Mouse (Mus musculus): ENCODE data around the gene Lsm14b. TPM values are rescaled to one million over a fixed set of nuclear protein-coding genes. Genes with fewer than 3 reads are reported as not detected.

Gene Lsm14b
- total and polyA plus RNA-seq, 2 experiments = 15.4 to 19.3 TPM

DNA sequence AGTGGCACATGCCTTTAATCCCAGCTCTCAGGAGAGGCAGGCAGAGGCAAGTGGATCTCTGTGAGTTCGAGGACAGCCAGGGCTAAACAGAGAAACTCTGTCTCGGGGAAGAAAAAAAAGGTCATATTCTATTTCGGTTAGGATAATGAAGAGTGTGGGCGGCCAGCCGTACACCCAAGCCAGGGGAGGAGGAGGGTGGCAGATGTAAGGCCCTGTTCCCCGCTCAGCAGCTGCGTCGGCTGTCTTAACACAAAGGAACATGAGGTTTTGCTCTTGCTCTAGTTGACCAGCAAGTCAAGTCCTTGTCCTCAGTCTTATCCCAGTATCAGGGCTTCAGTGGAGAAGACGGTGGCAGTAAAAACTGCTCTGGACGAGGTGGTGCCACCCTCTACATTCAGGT is 58.3 kb downstream of the Lsm14b start:
- H3K79me2 ChIP-seq (ENCODE audit: control insufficient read depth, insufficient read depth, low read length) = no peaks in the 10 kb centered on the region
- TF ChIP-seq CTCF (IDR thresholded peaks at IDR 0.05; ENCODE audit: low read depth, low read length) = no peak
- 95% methylated on average over 10 of the region's 10 CpGs for WGBS

DNA sequence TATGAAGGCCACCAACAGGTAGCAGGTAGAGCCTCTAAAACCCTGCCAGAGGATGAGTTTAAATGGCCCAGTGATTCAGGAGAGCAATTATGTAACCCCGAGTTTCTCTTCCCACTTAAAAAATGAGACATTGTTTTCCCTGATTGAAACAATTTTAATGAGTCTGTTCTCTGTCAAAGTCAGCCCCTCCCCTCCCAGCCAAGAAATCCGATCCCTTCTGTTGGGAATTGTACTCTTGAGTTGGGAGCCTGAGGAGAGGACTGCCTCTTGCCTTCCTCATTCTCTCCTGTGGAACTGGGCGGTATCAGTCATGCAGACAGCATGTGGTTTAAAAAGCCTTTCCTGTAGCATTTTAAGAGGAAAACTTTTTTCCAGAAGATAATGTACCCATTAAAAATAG is 59.8 kb downstream of the Lsm14b start:
- no peak overlapping the region for H3K4me3 ChIP-seq (ENCODE audit: insufficient read depth, low read depth, low read length)
- H3K79me2 ChIP-seq (ENCODE audit: control insufficient read depth, insufficient read depth, low read length) = no peaks in the 10 kb centered on the region
- peaks cover 9% of the 10 kb centered on the region; the same call in 1 of the 2 replicates for H3K36me3 ChIP-seq (ENCODE audit: control insufficient read depth, insufficient read depth, low read length)
- no peak overlapping the region for H3K27ac ChIP-seq (replicated peaks; ENCODE audit: insufficient read depth, low read depth, low read length)
- H3K9ac ChIP-seq (ENCODE audit: low read depth, low read length) = no peak overlapping the region
- H3K27me3 ChIP-seq (ENCODE audit: control insufficient read depth, insufficient read depth, low read length) = no peaks in the 10 kb centered on the region
- H3K4me1 ChIP-seq (ENCODE audit: control insufficient read depth, insufficient read depth, low read length) = no peaks in the 10 kb centered on the region
- WGBS = 82% methylated on average over 3 of the region's 3 CpGs
- no peak for DNase-seq (ENCODE audit: extremely low read depth, low read depth, low spot score)
- TF ChIP-seq POLR2A (IDR thresholded peaks at IDR 0.05; ENCODE audit: extremely low read depth, insufficient read depth, low read length) (no peak), CTCF (IDR thresholded peaks at IDR 0.05; ENCODE audit: low read depth, low read length) (no peak)

More for the DNA sequence above, 58.3 kb downstream of the Lsm14b start:
- Histone ChIP-seq H3K36me3 (ENCODE audit: control insufficient read depth, insufficient read depth, low read length) (peaks cover 14% of the 10 kb centered on the region; the same call in 1 of the 2 replicates), H3K9ac (ENCODE audit: low read depth, low read length) (no peak overlapping the region), H3K27me3 (ENCODE audit: control insufficient read depth, insufficient read depth, low read length) (no peaks in the 10 kb centered on the region), H3K4me1 (ENCODE audit: control insufficient read depth, insufficient read depth, low read length) (no peaks in the 10 kb centered on the region), H3K4me3 (ENCODE audit: insufficient read depth, low read depth, low read length) (no peak overlapping the region), H3K27ac (replicated peaks; ENCODE audit: insufficient read depth, low read depth, low read length) (no peak overlapping the region)
- DNase-seq (ENCODE audit: extremely low read depth, low read depth, low spot score) = no peak

Other genes starting within 250 kb of the Lsm14b start
- gene Taf4, start 48.3 kb upstream of the Lsm14b start, total RNA-seq (2014; rRNA removed) = 4.0 and 4.2 TPM in 2 replicates
- gene Taf4, start 48.3 kb upstream of the Lsm14b start, polyA plus RNA-seq (2012; rRNA removed) = 3.9 and 4.3 TPM in 2 replicates
- 191 and 199 TPM in 2 replicates for gene Psma7, start 17.4 kb downstream of the Lsm14b start, total RNA-seq (2014; rRNA removed)
- gene Psma7, start 17.4 kb downstream of the Lsm14b start, polyA plus RNA-seq (2012; rRNA removed) = 155 and 160 TPM in 2 replicates
- gene Ss18l1, start 17.5 kb downstream of the Lsm14b start, total RNA-seq (2014; rRNA removed) = 2.0 and 2.3 TPM in 2 replicates
- gene Ss18l1, start 17.5 kb downstream of the Lsm14b start, polyA plus RNA-seq (2012; rRNA removed) = 3.8 and 4.6 TPM in 2 replicates
- gene Mtg2, start 45.6 kb downstream of the Lsm14b start, total RNA-seq (2014; rRNA removed) = 19.6 and 22.4 TPM in 2 replicates
- gene Mtg2, start 45.6 kb downstream of the Lsm14b start, polyA plus RNA-seq (2012; rRNA removed) = 15.6 and 17.8 TPM in 2 replicates
- 0.07 TPM in 1 of 2 replicates, not detected in the other for gene Hrh3, start 79.5 kb downstream of the Lsm14b start, total RNA-seq (2014; rRNA removed)
- gene Hrh3, start 79.5 kb downstream of the Lsm14b start, polyA plus RNA-seq (2012; rRNA removed) = not detected in 2 replicates
- 21.4 and 21.9 TPM in 2 replicates for gene Osbpl2, start 94.3 kb downstream of the Lsm14b start, total RNA-seq (2014; rRNA removed)
- gene Osbpl2, start 94.3 kb downstream of the Lsm14b start, polyA plus RNA-seq (2012; rRNA removed) = 14.0 and 15.0 TPM in 2 replicates
- gene Adrm1, start 146.5 kb downstream of the Lsm14b start, total RNA-seq (2014; rRNA removed) = 30.7 and 37.1 TPM in 2 replicates
- 95.4 and 107 TPM in 2 replicates for gene Adrm1, start 146.5 kb downstream of the Lsm14b start, polyA plus RNA-seq (2012; rRNA removed)
- gene Lama5, start 200.9 kb downstream of the Lsm14b start, total RNA-seq (2014; rRNA removed) = 0.65 and 0.74 TPM in 2 replicates
- 1.6 and 4.0 TPM in 2 replicates for gene Lama5, start 200.9 kb downstream of the Lsm14b start, polyA plus RNA-seq (2012; rRNA removed)
- gene Rps21, start 232.4 kb downstream of the Lsm14b start, total RNA-seq (2014; rRNA removed) = 713 and 1,049 TPM in 2 replicates
- 880 and 922 TPM in 2 replicates for gene Rps21, start 232.4 kb downstream of the Lsm14b start, polyA plus RNA-seq (2012; rRNA removed)
- gene Cables2, start 248.5 kb downstream of the Lsm14b start, total RNA-seq (2014; rRNA removed) = 8.9 and 10.3 TPM in 2 replicates
- 29.2 and 29.5 TPM in 2 replicates for gene Cables2, start 248.5 kb downstream of the Lsm14b start, polyA plus RNA-seq (2012; rRNA removed)